Mouse (Mus musculus) olfactory bulb, adult 2 months (tissue): ENCODE data around the gene Sox5.

Source experiments
- CTCF ChIP-seq: fragments of 200-500 bp; IDR thresholded peaks from 2 replicates; pipeline ENCODE4 v1.5.1; 2012; ENCODE audit warnings: low read depth, mild to moderate bottlenecking, low read length, moderate library complexity; ENCODE audit not compliant: insufficient read depth
- POLR2A ChIP-seq: fragments of 200-500 bp; IDR thresholded peaks from 2 replicates; pipeline ENCODE4 v1.6.1; 2012; ENCODE audit warnings: mild to moderate bottlenecking, low read depth, low read length, moderate library complexity; ENCODE audit not compliant: insufficient read depth

DNA sequence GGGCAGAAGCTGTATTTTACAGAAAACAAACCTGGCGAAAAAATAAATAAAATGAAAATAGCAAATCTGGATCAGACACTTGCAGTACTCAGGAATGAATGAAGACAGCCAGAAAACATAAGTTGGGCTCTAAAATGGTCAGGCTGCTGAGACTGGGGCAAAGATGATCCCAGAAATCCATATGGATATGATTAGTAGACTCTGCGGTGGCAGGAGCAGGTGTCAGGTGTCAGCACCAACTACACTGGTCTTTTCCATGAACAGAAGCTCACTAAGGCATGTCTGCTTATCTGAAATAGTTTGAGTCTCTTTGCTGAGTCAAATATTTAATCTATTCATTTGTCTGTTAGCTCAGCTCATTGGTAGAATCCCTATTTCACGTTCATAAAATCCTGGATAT lies 602.7 kb downstream of the Sox5 start:
- TF ChIP-seq POLR2A (no peak), CTCF (no peak)
